Mouse (Mus musculus): ENCODE measurements around the gene Lnp1.

DNA sequence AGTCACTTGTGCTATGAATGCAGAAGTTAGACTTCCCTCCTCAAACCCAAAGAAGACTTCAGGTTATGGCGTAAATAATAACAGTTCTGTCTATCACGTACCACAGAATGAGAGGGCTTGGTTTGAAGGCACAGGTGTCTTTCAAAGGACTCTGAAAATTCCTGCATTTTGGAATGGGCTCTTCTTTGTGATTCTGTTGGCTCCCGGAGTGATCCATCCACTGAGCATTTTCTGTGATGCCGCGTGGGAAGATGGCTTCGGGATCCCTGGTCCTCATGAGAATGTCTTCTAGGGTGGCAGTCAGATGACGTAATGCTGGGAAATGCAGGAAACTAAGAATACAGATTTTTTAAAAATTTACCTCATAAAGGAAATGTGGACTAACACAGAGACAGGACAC, 10.6 kb downstream of the Lnp1 start:
- TF ChIP-seq CTCF (IDR thresholded peaks at IDR 0.05; ENCODE audit: low read depth, low read length) (no peak), POLR2A (IDR thresholded peaks at IDR 0.05; ENCODE audit: borderline replicate concordance, low read depth, low read length) (no peak)
